Mouse (Mus musculus) embryonic stem cell, embryonic (primary cell): ENCODE measurements at regions not wholly inside any gene's neighbourhood (a gene's known extent, or its start where the extent isn't known, plus 50 kb on each side); places are given as distances from the start of the nearest gene placed in this dataset.

Experiments used
- CTCF ChIA-PET, 4 experiments: fragments of 300-600 bp in 2 of 4; fragments of 350-600 bp in 2 of 4; sonication (Branson Sonifier 250); formaldehyde crosslinking; loops; one replicate each; lab custom pipeline; 2022; ENCODE audit warnings: inconsistent platforms in 2 of 4; lab: Charles Lee
- POLR2A ChIA-PET, 4 experiments: fragments of 300-600 bp in 2 of 4; fragments of 350-600 bp in 2 of 4; sonication (Branson Sonifier 250); formaldehyde crosslinking; loops; one replicate each; lab custom pipeline; 2022; ENCODE audit warnings: antibody characterized with exemption in 4 of 4, inconsistent platforms in 1 of 4; lab: Charles Lee

DNA sequence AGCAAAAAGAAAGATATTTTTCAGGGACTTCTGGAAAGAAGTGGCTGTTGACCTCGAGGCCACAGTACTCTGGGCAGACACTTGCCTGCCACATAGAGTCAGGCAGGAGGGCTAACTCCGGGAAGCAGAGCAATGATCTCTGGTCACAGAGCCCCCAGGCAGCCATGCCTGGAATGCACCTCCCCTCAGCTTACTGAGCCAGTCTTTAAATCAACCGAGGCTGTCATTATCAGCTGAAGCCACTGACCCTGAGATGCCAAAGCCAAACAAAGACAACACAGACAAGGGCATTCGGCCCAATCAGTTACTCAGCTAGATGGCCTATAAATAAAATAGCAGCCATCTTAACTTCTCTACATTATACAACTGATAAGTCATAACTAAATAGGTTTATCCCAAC is 52.2 kb upstream of the Foxo6 start:
- CTCF ChIA-PET = interaction anchor here in 1 of 4 experiments (2.8 kb wide), 1 partner anchor 109 kb away, joined by 7 read pairs; no protein-coding TSS in a partner anchor
- POLR2A ChIA-PET = interaction anchor here in 1 of 4 experiments (1.5 kb wide), 1 partner anchor 15 kb away, joined by 6 read pairs; no protein-coding TSS in a partner anchor

DNA sequence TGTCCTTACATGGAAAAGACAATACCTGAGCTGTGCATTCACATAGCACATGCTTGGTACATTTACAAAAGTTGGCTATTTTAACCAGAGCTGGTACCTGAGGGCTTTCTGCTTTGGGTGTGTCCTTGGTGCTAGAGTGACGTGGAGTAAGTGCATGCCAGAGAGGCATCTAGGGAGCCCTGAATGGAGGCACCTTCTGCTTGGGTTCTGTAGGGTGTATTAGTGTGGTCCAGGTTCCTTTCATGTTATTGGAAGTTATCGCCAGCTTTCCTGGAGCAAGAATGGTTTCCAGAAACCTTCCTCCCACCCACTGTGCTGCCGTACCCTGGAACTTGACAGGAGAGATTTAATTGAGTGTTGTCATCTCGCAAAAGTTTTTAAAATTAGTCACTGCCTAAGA is 53.5 kb upstream of the Foxo6 start:
- CTCF ChIA-PET = interaction anchor here in 1 of 4 experiments (0.6 kb wide), 1 partner anchor 115 kb away, joined by 3 read pairs; no protein-coding TSS in a partner anchor
- POLR2A ChIA-PET = interaction anchor here in 1 of 4 experiments (1.5 kb wide), 1 partner anchor 16 kb away, joined by 6 read pairs; no protein-coding TSS in a partner anchor

DNA sequence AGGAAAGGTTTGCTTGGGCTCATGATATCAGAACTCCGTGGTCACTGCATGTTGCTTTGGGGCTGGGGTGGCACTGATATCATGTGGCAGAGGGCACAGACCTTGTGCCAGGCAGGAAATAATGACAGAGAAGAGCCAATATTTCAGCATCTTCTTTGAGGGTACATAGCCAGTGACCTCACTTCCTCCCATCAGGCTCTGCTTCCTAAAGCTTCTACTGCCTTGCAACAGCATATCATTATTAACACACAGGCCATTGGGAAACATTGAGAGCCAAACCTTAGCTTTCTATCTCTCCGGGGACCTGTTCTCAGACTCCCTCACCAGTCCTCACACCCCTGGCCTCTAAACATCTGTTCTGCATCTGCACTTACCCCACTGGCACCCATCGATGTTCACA is 54.8 kb upstream of the Foxo6 start:
- CTCF ChIA-PET = no interaction called here
- POLR2A ChIA-PET = no interaction called here

DNA sequence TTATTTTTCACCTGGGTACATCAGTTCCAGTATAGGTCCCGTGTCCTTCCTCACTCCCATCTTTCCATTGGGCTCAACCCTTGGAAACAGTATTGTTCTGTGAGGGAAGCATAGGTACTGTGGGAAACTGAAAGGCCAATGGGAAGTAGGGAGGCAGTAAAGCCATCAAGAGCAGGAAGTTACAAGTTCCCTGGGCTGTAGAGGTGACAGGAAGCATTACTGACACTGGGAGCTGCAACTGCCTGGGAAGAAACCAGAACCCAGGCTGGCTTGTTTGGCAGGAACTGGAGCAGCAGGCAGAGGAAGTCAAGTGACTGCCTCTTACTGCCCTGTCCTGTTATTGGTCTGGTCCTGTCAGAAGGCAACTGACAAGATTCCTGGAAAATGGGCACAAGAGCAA is 55.5 kb upstream of the Foxo6 start:
- POLR2A ChIA-PET = no interaction called here
- CTCF ChIA-PET = interaction anchor here in 1 of 4 experiments (0.5 kb wide), 1 partner anchor 121 kb away, joined by 3 read pairs; no protein-coding TSS in a partner anchor

DNA sequence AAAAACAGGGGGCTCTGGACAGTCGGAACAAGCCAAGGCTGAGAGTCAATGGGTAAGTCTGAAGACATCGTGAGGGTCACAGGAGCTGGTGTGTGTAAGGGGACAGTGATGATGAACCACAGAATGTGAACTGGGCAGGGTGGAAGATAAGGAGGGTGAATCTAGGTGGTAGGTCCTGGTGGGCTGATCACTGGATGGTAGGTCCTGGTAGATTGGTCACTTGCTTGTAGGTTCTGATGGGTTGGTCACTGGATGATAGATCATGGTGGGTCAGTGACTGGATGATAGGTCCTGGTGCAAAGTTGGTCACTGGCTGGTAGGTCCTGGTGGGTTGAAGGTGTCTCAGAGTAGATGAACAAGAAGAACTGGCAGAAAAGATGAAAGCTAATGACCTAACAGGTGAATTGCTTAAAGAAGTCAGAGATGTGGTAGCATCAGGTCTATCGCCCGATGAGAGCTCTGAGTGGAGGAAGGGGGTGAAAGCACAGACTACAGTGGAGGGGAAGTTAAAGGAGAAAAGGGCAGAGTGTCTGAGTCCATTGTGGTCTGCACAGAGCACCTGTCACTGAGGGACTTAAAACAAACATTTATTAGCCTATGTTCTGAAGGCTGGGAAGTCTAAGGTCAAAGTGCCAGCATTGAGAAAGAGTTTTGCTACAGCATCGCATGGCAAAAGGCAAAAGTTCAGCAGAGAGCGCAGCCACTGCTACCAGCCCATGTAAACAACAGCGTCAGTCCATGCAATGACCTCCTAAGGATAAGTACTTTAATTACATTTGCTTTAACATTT is 58.7 kb upstream of the Foxo6 start:
- ChIA-PET POLR2A (no interaction called here), CTCF (interaction anchor here in 2 of 4 experiments (0.6 to 0.9 kb wide), 3 partner anchors 23 to 241 kb away, joined by 3 to 8 read pairs (median 3); no protein-coding TSS in a partner anchor)

DNA sequence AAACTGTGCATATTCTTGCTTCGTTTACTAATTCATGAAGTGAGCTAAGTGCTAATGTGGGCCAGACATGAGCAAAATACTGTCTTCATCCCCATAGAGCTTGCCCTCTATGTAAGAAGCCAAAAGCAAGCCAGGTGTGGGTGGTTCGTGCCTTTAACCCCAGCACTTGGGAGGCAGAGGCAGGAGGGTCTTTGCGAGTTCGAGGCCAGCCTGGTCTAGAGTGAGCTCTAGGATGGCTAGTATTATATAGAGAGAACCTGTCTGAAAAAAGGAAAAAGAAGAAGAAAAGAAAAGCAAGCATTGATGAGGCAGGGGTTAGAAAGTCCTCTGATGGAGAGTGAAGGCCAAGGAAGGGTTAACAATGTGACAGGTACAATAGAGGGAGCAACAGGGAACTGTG is 55.2 kb upstream of the Scmh1 start:
- ChIA-PET POLR2A (interaction anchor here in 1 of 4 experiments (0.7 kb wide), 1 partner anchor 8 kb away, joined by 3 read pairs; no protein-coding TSS in a partner anchor), CTCF (interaction anchor here in 2 of 4 experiments (0.6 to 2.3 kb wide), 3 partner anchors 20 to 124 kb away, joined by 3 to 5 read pairs (median 4); no protein-coding TSS in a partner anchor)

DNA sequence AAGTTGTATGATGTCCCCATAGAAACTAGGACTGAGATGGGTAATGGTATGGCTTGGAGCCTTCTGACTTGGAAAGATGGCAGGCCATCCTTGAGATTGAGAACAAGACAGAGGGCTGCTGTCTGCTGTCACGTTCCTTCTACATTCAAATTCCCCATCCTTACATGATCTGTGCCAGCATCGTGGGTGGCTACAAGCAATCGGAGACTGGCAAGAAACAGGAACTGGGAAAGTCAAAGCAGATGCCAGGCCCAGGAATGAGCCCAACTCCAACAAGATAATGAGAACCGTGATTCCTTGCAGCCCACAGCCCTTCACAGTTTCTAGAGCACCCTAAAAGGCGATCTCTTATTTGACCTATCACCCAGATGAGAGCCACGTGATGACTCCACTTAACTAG is 51.3 kb upstream of the Scmh1 start:
- POLR2A ChIA-PET = no interaction called here
- CTCF ChIA-PET = interaction anchor here in 1 of 4 experiments (0.9 kb wide), 1 partner anchor 124 kb away, joined by 3 read pairs; no protein-coding TSS in a partner anchor
